Mouse (Mus musculus) kidney, embryonic 16.5 days (tissue): ENCODE results near the gene Riox2. TPM values are rescaled to one million over a fixed set of nuclear protein-coding genes. Genes with fewer than 3 reads are reported as not detected.

Experiments
- ATAC-seq: fragments of 200-750 bp; cut with Nextera tagmentation; 2 replicates; pipeline ENCODE4 v1.8.0; 2017; ENCODE audit warnings: moderate TSS enrichment; ENCODE audit not compliant: low FRiP score, low TSS enrichment
- H3K27ac ChIP-seq: fragments of 300-500 bp; sonication (generic); 2 replicates; pipeline ENCODE4 v1.5.1; 2014; ENCODE audit warnings: low read length
- H3K27me3 ChIP-seq: fragments of 300-500 bp; sonication (generic); 2 replicates; pipeline ENCODE4 v1.6.1; 2014; ENCODE audit warnings: low read length, control low read depth, mixed read lengths; ENCODE audit not compliant: insufficient read depth
- H3K36me3 ChIP-seq: fragments of 300-500 bp; sonication (generic); 2 replicates; pipeline ENCODE4 v1.6.1; 2014; ENCODE audit warnings: low read length, control low read depth, mixed read lengths; ENCODE audit not compliant: insufficient read depth
- H3K4me1 ChIP-seq: fragments of 300-500 bp; sonication (generic); 2 replicates; pipeline ENCODE4 v1.6.1; 2014; ENCODE audit warnings: low read length, control low read depth, mixed read lengths; ENCODE audit not compliant: insufficient read depth
- H3K4me2 ChIP-seq: fragments of 300-500 bp; sonication (generic); replicated peaks from 2 replicates; pipeline ENCODE4 v1.6.1; 2014; ENCODE audit warnings: low read depth, low read length
- H3K4me3 ChIP-seq: fragments of 300-500 bp; sonication (generic); 2 replicates; pipeline ENCODE4 v1.5.1; 2014; ENCODE audit warnings: mild to moderate bottlenecking, low read length
- H3K9ac ChIP-seq: fragments of 300-500 bp; sonication (generic); replicated peaks from 2 replicates; pipeline ENCODE4 v1.6.1; 2014; ENCODE audit warnings: low read length
- H3K9me3 ChIP-seq: fragments of 300-500 bp; sonication (generic); 2 replicates; pipeline ENCODE4 v1.6.1; 2016; ENCODE audit warnings: low read length, control low read depth
- WGBS: fragments of 180-500 bp; shearing (Covaris S2); extraction: QIAGEN DNeasy Blood & Tissue Kit; methylation state at CpG from one replicate; pipeline ENCODE4 v1.1.7; 2014; 5-methylcytosine and 5-hydroxymethylcytosine counted together
- polyA plus RNA-seq: library from polyadenylated mRNA; unstranded; fragments of >200 nt; fragmentation: Nextera tagmentation; extraction: Ambion mirVana; gene quantifications from 2 replicates; pipeline ENCODE4 v1.2.1, GENCODE M21; 2015

The Riox2 gene
- polyA plus RNA-seq, 1 experiment from 2014 or later, result 39.8 TPM

- Histone ChIP-seq H3K9ac (no peak overlapping the region), H3K9me3 (no peaks in the 10 kb centered on the region), H3K4me2 (no peak overlapping the region), H3K27ac (no peak overlapping the region), H3K4me3 (no peak overlapping the region), H3K36me3 (no peaks in the 10 kb centered on the region), H3K4me1 (no peaks in the 10 kb centered on the region), H3K27me3 (no peaks in the 10 kb centered on the region)
- 79% methylated on average over 3 of the region's 3 CpGs for WGBS
- ATAC-seq, result no peak
Measured at GRCm38 (mm10) chr16:59540944-59541343, 69.4 kb downstream of the Riox2 start.

DNA sequence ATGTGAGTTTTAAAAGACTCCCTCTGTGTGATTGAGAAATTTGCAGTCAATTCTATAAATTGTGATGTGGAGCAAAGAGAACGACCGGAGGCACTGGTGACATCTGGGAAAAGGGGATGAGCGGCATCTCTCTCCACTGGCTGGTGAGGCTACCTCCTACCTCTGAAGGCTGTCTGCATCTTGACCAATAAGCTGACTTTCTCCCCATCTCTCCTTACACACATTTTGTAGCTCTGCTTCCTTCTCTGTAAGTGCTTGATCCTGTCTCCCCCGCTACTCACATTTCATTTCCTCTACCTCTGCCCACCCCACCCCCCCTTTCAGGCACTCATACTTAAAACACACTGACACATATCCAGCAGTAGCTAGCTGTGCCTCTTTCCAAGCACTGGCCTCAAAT is 69.8 kb downstream of the Riox2 start:
- WGBS, result 51% methylated on average over 4 of the region's 4 CpGs

More for the DNA sequence above, 69.8 kb downstream of the Riox2 start:
- no peaks in the 10 kb centered on the region for H3K4me1 ChIP-seq
- no peaks in the 10 kb centered on the region for H3K9me3 ChIP-seq
- no peaks in the 10 kb centered on the region for H3K36me3 ChIP-seq
- H3K9ac ChIP-seq, result no peak overlapping the region
- H3K4me2 ChIP-seq, result no peak overlapping the region
- no peak overlapping the region for H3K27ac ChIP-seq
- H3K27me3 ChIP-seq, result no peaks in the 10 kb centered on the region
- ATAC-seq, result no peak
- H3K4me3 ChIP-seq, result no peak overlapping the region

Other genes starting within 250 kb of the Riox2 start
- gene Olfr201, start 199.1 kb upstream of the Riox2 start, polyA plus RNA-seq, result not detected in 2 replicates
- not detected in 2 replicates for gene Olfr202, start 185.0 kb upstream of the Riox2 start, polyA plus RNA-seq
- not detected in 2 replicates for gene Olfr203, start 172.9 kb upstream of the Riox2 start, polyA plus RNA-seq
- gene Olfr204, start 153.5 kb upstream of the Riox2 start, polyA plus RNA-seq, result not detected in 2 replicates
- not detected in 2 replicates for gene Olfr205, start 140.6 kb upstream of the Riox2 start, polyA plus RNA-seq
- gene Olfr206, start 122.5 kb upstream of the Riox2 start, polyA plus RNA-seq, result not detected in 2 replicates
- not detected in 2 replicates for gene Olfr209, start 107.8 kb upstream of the Riox2 start, polyA plus RNA-seq
- gene Gabrr3, start 64.4 kb upstream of the Riox2 start, polyA plus RNA-seq, result 0.06 TPM in 1 of 2 replicates, not detected in the other
- 7.6 and 8.7 TPM in 2 replicates for gene Crybg3, start 129.2 kb downstream of the Riox2 start, polyA plus RNA-seq
- 34.8 and 38.7 TPM in 2 replicates for gene Arl6, start 167.6 kb downstream of the Riox2 start, polyA plus RNA-seq